Mouse (Mus musculus) hematopoietic stem cell, adult 5-6 weeks (primary cell): ENCODE data around the gene Entpd1. TPM values are rescaled to one million over a fixed set of nuclear protein-coding genes. Genes with fewer than 3 reads are reported as not detected.
"Not testable (repeated sequence)": the region's sequence is repeated elsewhere in the genome, so short reads cannot be mapped to it uniquely, and the experiment has no call there.

ENCODE experiments used
- ATAC-seq, 2 experiments: fragments of 125-278 bp in 1 of 2; replicated peaks in 1 of 2; 2 replicates each; pipeline ENCODE4 v1.8.0; 2016 to 2017; ENCODE audit warnings: inconsistent platforms in 2 of 2, mild to moderate bottlenecking in 2 of 2, moderate number of reproducible peaks in 2 of 2, low read depth in 1 of 2, moderate TSS enrichment in 1 of 2; ENCODE audit not compliant: low FRiP score in 2 of 2, poor library complexity in 2 of 2, severe bottlenecking in 2 of 2, insufficient read depth in 1 of 2, low TSS enrichment in 1 of 2
- total RNA-seq: library from RNA; stranded (forward); fragments of 172-1452, 232-1000 nt; gene quantifications from 2 replicates; pipeline ENCODE4 v1.2.3, GENCODE M21; 2017

Gene Entpd1
- 19.2 and 31.2 TPM in 2 replicates for total RNA-seq

DNA sequence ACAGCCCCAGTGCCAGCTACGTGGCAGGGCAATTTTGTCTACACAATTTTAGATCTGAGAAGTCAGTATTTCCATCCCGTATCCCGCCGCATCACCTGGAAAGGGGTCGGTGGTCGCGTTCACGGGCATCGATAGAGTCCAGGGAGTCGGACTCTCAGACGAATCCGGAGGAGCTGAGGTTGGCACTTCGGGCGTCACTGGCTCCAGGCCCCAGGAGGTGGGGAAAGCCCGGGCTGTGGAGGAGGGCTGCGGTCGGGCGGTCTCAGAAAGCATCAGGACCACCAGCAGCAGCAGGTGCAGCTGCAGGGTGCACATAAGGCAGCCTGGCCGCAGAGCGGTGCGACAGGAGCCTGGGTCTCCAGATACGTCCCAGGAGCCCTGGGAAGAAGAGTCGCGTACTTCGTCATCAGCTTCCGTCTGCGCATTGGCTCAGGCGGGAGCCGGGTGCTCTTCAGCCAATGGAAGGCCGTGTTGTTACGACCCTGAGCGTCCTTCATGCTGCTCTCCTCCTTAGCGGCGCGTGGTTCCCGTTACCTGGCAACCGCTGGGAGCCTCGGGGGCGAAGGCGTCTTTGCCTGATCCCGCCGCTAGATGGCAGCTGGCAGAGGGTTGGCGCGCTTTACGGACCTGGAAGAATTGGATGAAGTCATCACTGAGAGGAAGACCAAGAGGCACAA is at the start of gene Entpd1, which contains the start of gene Tctn3:
TSS of gene Entpd1 (plus strand) at position 537 of the 677 bp plus-strand sequence.
TSS of gene Tctn3 (minus strand) at position 404 of the 677 bp plus-strand sequence.
- peak; percentile 100 for ATAC-seq

DNA sequence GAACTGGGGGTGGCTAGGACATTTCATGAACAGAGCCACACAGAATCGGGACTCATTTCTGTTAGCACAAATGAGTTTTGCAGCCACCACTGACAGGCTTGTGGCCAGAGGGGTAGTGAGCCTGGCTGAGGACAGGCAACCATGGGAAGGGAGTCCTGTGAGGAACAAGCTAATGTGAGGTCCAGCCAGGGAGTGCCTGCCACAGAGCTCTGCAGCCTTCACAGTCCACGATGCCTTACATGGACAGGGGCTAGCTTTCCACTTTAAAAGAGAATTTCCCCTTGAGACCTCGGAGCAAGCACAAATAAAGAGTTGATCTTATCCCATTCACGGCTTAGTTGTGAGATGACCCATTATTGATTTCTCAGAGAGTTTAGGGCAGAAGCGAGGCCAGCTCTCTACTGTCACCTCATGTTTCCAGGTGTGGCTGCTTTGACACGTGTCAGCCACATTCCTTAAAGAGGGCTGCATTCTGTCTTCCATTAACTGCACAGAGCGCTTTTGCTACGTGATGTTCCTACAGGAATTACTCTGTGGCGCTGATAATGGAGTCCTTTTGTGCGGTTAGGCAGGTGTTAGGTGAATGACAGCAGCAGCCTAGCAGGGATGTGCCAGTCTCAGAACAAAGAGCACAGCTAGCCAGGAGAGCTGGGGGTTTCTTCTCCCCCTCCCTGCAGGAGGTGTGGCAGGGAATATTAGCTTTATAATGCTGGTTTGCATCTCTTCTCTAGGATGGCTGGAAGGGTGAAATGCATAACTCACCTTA is 48.1 kb upstream of the Entpd1 start:
- ATAC-seq: no peak

DNA sequence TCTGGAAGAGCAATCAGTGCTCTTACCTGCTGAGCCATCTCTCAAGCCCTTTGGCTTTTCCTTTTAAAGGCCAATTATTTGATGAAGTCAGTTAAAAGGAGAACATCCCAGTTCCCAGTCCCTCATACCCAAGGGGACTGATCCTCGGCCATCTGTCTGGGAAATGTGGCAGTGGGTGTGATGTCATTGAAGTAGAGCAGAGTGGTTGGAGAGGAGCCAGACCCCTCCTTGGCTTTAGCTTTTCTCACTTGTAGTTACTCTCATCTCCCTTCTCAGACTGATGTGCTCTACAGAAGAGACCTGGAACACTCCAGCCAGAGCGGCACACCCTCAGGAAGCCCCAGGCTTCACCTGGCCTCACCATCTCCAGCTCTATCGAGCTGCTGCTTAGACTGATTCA is 44.5 kb upstream of the Entpd1 start:
- ATAC-seq: no peak

DNA sequence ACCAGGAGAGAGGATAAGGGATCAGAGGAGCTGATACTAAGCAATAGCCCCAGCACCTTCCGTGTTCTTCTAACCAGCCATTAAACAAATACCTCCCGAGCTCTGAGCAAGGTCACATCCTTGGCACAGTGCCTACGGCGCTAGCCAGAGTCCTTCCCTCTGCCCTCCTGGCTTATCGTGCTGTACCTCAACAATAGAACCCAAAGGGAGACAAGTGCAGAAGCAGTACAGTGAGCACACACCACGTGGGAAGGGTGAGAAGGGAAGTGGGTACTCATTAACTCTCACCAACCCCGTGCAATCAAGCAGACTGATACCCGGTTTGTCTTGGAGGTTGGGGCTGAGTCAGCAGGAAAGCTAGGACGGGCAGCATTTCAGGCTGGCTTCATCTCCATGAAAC is 41.4 kb upstream of the Entpd1 start:
- ATAC-seq: no peak

DNA sequence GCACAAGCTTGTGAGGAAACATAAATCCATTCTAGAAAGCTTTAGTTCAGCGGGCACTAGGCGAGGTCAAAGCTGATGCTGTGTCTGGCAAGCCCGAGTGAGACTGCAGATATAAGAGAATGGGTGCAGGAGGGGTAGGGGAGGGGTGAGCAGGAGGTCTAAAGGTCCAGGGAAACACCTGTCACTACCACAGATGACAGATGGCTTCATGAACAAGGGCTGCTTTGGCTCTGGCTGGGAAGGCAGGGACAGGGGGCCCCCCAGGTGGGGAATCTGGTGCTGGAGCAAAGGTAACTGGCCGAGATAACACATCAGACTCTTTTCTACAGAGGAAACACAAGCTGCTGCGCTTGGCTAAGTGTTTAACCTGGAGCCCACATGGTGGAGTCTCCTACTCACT is 36.7 kb upstream of the Entpd1 start:
- ATAC-seq: no peak

DNA sequence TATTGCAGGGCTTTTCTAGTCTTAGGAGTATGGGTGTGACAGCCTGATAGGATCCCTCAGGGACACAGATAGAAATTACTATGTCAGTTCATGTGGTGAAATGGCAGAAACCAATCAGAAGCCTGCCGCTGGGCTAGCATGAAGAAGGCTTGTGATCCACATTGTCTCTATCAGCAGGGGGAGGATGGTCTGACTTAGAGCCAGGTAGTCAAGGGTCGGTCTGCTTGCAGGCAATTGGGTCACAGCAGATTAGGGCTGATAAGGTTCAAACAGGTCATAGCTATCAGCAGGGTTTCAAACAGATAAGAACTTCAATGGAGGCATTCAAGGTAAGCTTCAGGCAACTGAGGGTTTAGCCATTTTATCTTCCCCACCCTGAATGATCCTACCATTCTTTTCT is 31.3 kb upstream of the Entpd1 start:
- 0 out of 4 replicates have a peak, but pooled peaks of 1 of the 2 experiments have one; percentile 25 for ATAC-seq

DNA sequence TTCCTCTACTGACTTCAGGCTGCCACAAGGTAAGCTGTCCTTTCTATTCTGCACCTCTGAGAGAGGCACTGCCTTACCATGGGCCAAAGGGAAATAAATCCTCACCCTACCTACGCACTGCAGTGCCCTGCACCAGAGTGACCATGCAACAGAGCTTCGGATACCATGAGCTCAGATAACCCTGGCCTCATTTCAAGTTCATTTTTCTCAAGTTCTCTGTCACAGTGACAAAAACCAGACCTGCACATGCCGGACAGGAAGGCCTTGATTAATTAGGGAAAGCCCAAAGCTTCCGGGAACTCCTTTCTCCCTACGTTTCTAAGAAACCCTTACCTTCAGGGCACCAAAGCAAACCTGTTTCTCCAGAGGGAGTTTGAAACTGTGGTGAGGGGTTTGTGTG is 30.5 kb upstream of the Entpd1 start:
- ATAC-seq: no peak

DNA sequence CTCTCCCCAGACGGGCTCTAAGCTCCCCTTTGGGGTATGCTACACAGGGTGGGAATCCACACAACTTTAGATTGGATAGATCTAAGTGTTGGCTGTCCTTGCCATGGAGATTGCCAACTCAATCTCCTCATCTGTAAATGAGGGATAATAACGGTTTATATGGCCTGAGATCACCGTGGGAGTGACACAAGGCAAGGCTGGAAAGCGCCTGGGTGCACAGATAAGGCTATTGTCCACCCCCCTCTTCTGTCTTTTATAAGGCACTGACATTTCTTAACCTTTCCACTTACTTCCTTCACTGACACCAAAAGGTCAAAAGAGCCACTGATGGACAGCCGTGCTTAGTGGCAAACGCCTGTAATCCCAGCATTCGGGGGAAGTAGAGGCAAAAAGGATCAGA is 25.3 kb upstream of the Entpd1 start:
- ATAC-seq: no peak

DNA sequence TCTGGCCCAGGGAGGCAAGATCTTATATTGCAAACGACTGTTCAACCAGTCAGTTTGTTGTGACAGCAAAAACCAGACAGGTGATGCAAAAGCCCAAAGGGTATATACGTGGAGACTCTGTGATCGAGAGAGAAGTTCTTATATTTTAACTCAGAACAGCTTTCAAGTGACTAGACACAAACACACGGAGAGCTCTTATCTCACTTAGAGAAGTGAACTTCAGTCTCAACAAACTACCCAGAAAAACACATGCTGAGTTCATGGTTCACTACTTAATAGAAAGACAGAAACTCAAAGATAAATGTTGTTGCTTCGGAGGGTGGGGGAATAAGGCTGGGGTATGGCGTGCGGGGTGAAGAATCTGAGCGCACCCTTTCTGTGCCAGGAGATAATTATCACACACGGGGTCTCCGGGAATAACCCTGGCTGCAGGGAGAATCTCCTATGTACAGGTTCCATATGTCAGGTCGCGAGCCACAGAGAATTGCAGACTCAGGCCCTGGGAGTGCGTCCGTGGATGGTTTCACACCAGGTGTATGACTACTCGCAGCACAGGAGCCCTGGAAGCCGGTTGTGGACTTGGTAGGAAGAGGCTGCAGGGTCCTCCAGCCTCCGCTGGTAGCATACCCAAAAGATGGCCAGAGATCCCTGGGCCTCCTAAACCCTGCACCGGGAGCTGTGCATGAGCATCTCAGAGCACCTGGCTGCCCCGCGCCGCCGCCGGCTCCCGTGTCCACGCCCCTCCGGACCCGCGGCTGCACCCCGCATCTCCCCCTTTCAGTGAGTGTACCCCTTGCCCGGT is 24.5 kb upstream of the Entpd1 start:
- no peak for ATAC-seq

DNA sequence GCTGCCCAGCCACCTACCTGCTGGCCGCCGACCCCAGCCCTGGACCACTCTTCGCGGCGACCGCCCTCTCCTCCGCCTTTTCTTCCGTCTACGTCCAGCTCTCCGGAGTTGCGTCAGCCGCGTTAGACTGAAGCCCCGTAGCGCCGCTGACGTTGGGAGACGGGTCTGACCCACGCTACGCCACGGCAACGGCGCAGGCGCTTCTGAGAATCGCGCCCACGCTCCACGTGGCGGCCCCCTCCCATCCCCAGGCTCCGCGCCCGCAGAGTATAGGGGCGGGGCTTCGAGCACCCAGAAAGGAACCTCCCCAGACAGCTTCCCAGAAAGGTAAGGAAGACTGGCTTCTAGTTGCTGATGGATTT is 23.9 kb upstream of the Entpd1 start, which contains the start of gene Aldh18a1:
TSS of gene Aldh18a1 (minus strand) at position 171 of the 362 bp plus-strand sequence.
- peak; percentile 78 to 90 for ATAC-seq

DNA sequence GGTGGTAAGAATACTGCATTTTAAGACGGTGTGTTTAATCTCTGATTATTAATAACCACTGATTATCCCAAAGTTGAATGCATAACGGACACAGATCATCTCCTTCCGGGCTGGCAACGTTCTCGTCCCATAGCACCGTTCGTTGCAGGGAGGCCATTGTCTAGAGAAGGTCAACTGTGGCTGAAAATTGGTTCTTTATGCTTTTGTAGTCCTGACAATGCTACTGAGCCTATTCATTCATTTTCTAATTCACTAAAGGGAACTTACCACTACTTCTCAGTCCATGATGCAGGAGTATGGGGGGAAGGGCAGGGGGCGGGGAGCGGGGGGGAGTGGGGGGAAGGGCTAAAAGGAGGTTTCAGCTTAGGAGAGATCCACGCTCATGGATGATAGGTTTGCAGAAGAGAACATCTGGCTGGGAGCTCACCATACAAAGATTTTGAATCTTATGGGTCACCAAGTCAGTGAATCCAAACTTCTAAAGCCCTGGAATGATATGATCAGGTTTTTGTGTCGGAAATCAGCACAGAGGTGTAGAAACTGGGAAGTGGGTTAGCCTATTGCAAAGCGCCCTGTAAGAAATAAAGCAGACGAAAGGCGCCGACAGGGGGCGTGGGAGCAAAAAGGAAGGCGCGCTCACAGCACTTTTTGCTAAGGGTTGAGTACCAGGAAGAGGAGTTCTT is 23.2 kb upstream of the Entpd1 start:
- peak; percentile 80 to 87 for ATAC-seq

DNA sequence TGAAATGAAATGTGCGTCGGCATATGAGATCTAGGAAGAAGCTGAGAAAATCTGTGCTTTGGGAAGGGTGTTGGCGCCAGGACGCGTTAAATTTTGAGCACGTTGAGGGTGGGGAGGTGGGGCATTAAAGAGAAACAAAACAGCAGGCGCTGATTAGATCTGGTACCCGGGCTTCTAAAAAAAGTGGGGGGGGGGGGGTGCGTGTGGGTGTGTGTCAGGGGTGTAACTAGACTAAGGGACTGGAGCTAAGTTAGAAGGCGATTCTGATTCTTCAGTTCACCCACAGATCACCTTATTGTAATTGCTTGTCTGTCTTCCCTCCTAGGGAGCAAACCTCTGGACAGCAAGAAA is 22.7 kb upstream of the Entpd1 start:
- ATAC-seq: no peak

DNA sequence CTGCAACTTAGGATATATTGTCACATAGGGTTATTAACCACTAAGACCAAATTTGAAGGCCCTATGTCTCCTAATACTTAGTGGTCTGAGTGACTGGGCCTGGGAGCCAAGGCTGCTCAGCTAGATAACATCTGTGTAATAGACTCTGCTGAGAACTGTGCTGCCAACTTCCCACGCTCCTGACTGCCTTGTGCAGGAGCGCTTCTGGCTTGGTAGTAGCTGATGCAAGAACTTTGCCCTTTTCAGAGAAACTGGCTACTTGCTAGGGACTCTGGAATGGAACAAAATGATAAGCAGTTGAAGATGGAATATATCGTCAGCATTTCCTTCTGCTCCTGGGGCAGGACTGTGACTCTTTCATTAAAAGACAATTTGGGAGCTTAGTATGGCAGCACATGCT is 16.9 kb upstream of the Entpd1 start:
- no peak for ATAC-seq

DNA sequence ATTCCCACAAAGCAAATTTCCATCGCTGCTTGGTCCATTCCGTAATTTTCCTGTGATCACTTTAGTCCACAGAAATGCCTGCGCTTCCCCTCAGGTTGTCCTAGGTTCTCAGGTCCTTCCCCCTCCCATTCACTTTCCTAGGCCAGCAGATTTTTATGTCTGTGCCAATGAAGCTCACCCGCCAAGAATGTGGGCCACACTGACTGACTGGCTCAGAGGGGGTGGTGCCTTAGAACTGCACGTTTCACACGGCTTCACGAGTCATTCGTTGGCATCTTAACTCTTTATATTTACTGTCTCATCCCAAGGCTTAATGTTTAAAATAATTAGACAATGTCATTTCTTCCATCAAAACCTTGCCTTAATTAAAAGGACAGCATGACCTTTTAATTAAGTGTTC is 16.3 kb upstream of the Entpd1 start:
- no peak for ATAC-seq

DNA sequence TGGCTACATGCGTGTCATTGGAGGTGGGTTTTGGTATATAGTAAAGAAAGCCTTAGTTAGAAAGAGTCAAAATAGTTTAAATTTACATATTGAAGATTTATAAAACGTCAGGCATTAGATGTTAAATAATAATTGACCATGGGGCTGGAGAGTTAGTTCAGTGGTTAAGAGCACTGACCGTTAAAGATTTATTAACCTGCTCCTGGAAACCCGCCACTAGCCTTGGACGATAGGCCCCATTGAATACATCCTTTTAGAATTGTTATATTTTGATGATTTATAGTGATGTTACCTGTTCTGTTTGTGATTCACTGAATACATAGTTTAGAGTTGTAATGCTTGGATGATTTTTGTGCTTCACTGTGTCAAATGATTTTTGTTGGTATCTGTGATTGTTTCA is 11.3 kb upstream of the Entpd1 start:
- ATAC-seq: not testable (repeated sequence)

DNA sequence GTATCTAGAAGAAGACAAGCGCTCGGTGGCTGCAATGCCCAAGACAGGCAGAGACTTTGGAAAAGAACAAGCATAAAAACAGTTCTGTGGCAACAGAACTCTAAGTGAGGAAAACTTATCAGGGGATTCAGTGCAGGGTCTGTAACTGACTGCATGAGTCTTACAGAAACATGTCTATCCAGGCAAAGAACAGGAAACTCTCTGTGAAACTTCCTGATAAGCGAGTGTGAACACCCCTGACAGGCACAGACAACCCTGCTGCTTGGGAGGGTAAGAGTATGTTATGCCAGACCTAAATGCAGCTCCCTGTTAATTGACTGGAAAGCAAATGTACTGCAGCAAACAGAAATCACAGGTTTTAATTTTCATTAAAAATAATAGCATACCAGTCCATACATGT is 10.3 kb upstream of the Entpd1 start:
- ATAC-seq: no peak

DNA sequence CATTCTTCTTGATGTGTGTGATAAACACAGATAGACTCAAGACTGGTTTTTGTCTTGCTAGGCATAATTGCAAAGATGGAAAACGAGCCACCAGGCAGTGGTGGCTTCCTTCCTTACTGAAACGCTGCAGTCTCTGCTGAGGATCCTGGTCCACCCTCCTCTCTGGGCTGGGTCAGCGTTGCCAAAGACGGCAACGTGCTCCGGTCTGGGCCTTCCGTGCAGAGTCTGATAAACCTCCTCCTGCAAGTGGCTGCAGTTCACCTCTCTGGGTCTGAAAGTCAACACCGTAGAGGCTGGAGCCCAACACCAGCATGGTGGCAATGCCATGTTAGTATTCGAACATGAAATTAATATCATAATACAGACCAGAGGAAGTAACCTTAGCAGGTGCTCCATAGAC is 7.0 kb upstream of the Entpd1 start:
- no peak for ATAC-seq

DNA sequence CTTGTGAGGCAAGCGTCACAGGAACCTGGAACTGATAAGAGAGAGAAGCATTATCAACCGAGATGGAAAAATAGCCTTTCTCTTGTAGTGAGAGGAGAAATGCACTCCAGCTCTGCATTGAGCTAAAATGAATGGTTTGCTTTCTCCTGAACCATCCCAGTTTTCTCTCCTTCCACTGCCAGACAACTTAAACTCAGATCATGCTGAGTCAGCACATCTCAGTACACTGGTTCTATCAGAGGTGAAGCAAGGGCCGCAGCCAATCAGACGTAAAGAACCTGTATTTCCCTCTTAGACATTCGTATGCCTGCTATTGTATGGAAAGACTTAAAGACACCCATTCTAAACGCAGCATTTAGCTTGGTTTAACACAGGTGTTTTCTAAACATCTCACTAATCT is 4.5 kb upstream of the Entpd1 start:
- ATAC-seq: no peak
